Mouse (Mus musculus): ENCODE measurements around the gene Defa37. TPM values are rescaled to one million over a fixed set of nuclear protein-coding genes. Genes with fewer than 3 reads are reported as not detected.
"Not testable (repeated sequence)": the region's sequence is repeated elsewhere in the genome, so short reads cannot be mapped to it uniquely, and the experiment has no call there.

The Defa37 gene
- total RNA-seq (2017): not detected in 2 replicates

- not testable (repeated sequence) for ATAC-seq (replicated peaks; ENCODE audit: low read depth, poor library complexity, severe bottlenecking)
Observed at GRCm38 (mm10) chr8:21565086-21565485, at the start of gene Defa37. TSS of gene Defa37 (plus strand) at chr8:21565386.

GRCm38 (mm10) chr8:21528732-21529131 is 36.5 kb upstream of the Defa37 start, which contains the start of gene Defa32:
TSS of gene Defa32 (plus strand) at chr8:21529032.
- ATAC-seq (replicated peaks; ENCODE audit: low read depth, poor library complexity, severe bottlenecking): not testable (repeated sequence)

GRCm38 (mm10) chr8:21582706-21583105 is 17.5 kb downstream of the Defa37 start, which contains the start of gene Defa28:
TSS of gene Defa28 (plus strand) at chr8:21583006.
- not testable (repeated sequence) for ATAC-seq (replicated peaks; ENCODE audit: low read depth, poor library complexity, severe bottlenecking)

GRCm38 (mm10) chr8:21594408-21594807 is 29.2 kb downstream of the Defa37 start, which contains the start of gene Gm7861:
TSS of gene Gm7861 (minus strand) at chr8:21594508.
- ATAC-seq (replicated peaks; ENCODE audit: low read depth, poor library complexity, severe bottlenecking): not testable (repeated sequence)

Other genes starting within 250 kb of the Defa37 start
- not detected in 2 replicates for gene Defa27, start 249.8 kb upstream of the Defa37 start, total RNA-seq (2017)
- not detected in 2 replicates for gene Defa29, start 238.4 kb upstream of the Defa37 start, total RNA-seq (2017)
- gene Defa2, start 186.9 kb upstream of the Defa37 start, total RNA-seq (2017): not detected in 2 replicates
- gene Defa33, start 173.6 kb upstream of the Defa37 start, total RNA-seq (2017): not detected in 2 replicates
- gene Defa36, start 138.0 kb upstream of the Defa37 start, total RNA-seq (2017): not detected in 2 replicates
- gene Gm7849, start 108.8 kb upstream of the Defa37 start, total RNA-seq (2017): not detected in 2 replicates
- gene Defa20, start 56.1 kb upstream of the Defa37 start, total RNA-seq (2017): not detected in 2 replicates
- gene Defa32, start 36.4 kb upstream of the Defa37 start, total RNA-seq (2017): not detected in 2 replicates
- gene Defa28, start 17.6 kb downstream of the Defa37 start, total RNA-seq (2017): not detected in 2 replicates
- not detected in 2 replicates for gene Gm7861, start 29.1 kb downstream of the Defa37 start, total RNA-seq (2017)
- gene Defa26, start 52.8 kb downstream of the Defa37 start, total RNA-seq (2017): not detected in 2 replicates
- not detected in 2 replicates for gene Defa17, start 90.4 kb downstream of the Defa37 start, total RNA-seq (2017)
- not detected in 2 replicates for gene Defa34, start 100.4 kb downstream of the Defa37 start, total RNA-seq (2017)
- gene AY761184, start 138.3 kb downstream of the Defa37 start, total RNA-seq (2017): not detected in 2 replicates
- not detected in 2 replicates for gene Defa24, start 169.1 kb downstream of the Defa37 start, total RNA-seq (2017)

Measured in common myeloid progenitor, adult 5-6 weeks (primary cell).